Mouse (Mus musculus) lung, embryonic 16.5 days (tissue): ENCODE measurements around the gene Olfr1126. TPM values are rescaled to one million over a fixed set of nuclear protein-coding genes. Genes with fewer than 3 reads are reported as not detected.
"Not testable (repeated sequence)": the region's sequence is repeated elsewhere in the genome, so short reads cannot be mapped to it uniquely, and the experiment has no call there.

ENCODE experiments used
- ATAC-seq: fragments of 200-750 bp; cut with Nextera tagmentation; 2 replicates; pipeline ENCODE4 v1.8.0; 2017; ENCODE audit warnings: low read depth, mild to moderate bottlenecking, moderate library complexity
- H3K27ac ChIP-seq: fragments of 300-500 bp; sonication (generic); 2 replicates; pipeline ENCODE4 v1.5.1; 2014; ENCODE audit warnings: mild to moderate bottlenecking, control low read depth, low read length
- H3K27me3 ChIP-seq: fragments of 300-500 bp; sonication (generic); 2 replicates; pipeline ENCODE4 v1.6.1; 2014; ENCODE audit warnings: low read depth, low read length, mixed read lengths; ENCODE audit not compliant: control insufficient read depth, insufficient read depth
- H3K36me3 ChIP-seq: fragments of 300-500 bp; sonication (generic); 2 replicates; pipeline ENCODE4 v1.6.1; 2014; ENCODE audit warnings: low read length; ENCODE audit not compliant: control insufficient read depth, insufficient read depth
- H3K4me1 ChIP-seq: fragments of 300-500 bp; sonication (generic); replicated peaks from 2 replicates; pipeline ENCODE4 v1.6.1; 2014; ENCODE audit warnings: low read length, mixed read lengths; ENCODE audit not compliant: control insufficient read depth, insufficient read depth
- H3K4me2 ChIP-seq: fragments of 300-500 bp; sonication (generic); 2 replicates; pipeline ENCODE4 v1.6.1; 2014; ENCODE audit warnings: low read depth, low read length, control low read depth
- H3K4me3 ChIP-seq: fragments of 300-500 bp; sonication (generic); 2 replicates; pipeline ENCODE4 v1.5.1; 2014; ENCODE audit warnings: mild to moderate bottlenecking, low read length, control low read depth
- H3K9ac ChIP-seq: fragments of 300-500 bp; sonication (generic); 2 replicates; pipeline ENCODE4 v1.6.1; 2014; ENCODE audit warnings: low read length, control low read depth
- H3K9me3 ChIP-seq: fragments of 300-500 bp; sonication (generic); 2 replicates; pipeline ENCODE4 v1.6.1; 2016; ENCODE audit warnings: low read length; ENCODE audit not compliant: control insufficient read depth
- WGBS: fragments of 180-500 bp; shearing (Covaris S2); extraction: QIAGEN DNeasy Blood & Tissue Kit; methylation state at CpG from one replicate; pipeline ENCODE4 v1.1.7; 2014; 5-methylcytosine and 5-hydroxymethylcytosine counted together
- polyA plus RNA-seq: library from polyadenylated mRNA; unstranded; fragments of >200 nt; fragmentation: Nextera tagmentation; extraction: Ambion mirVana; gene quantifications from 2 replicates; pipeline ENCODE4 v1.2.1, GENCODE M21; 2015

The Olfr1126 gene
- polyA plus RNA-seq: not detected in 2 replicates

DNA sequence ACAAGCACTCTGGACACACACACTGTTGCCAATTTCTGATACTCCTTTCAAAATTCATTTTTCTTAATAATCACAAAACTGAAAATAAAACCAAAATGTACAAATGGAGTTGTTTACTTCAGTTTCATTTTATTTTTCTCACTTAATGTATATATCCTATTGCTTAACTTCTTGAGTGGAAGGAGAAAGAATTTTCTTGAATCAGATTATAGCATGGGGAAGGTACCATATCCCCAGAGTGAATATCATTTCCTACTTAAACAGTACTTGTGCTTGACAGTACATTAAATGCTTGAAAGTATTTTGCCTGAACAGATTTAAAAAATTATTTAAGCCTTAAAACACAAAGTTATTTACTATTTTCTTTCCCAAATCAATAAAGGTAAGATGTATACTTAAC is at the start of gene Olfr1126:
Gene Olfr1126 (plus strand): TSS at position 301 of the 400 bp plus-strand sequence.
- no peaks in the 10 kb centered on the region for H3K36me3 ChIP-seq
- ATAC-seq: no peak
- no peaks in the 10 kb centered on the region for H3K9me3 ChIP-seq
- H3K4me2 ChIP-seq: no peak within 1 kb of the TSS
- no peaks in the 10 kb centered on the region for H3K4me1 ChIP-seq
- no peak within 1 kb of the TSS for H3K4me3 ChIP-seq
- no peak within 1 kb of the TSS for H3K27ac ChIP-seq
- no peak within 1 kb of the TSS for H3K9ac ChIP-seq
- no peaks in the 10 kb centered on the region for H3K27me3 ChIP-seq

DNA sequence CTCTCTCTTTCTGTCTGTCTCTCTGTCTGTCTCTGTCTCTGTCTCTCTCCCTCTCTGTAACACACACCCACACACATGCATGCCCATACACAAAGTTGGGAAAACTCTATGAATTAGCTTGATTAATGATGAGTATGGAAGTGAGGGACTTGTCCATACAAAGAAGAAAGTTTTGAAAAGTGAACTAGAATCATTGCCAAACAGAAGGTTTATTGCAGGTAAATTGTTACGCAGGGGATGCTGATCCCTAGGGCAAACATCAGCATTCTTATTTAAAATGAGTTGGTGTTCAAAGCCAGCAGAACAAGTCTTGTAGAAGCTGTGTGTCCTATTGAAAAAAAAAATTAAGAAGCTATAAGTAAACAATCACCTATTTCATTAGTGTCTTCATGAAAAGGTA is 37.4 kb upstream of the Olfr1126 start, which contains the start of gene Olfr1123:
Gene Olfr1123 (plus strand): TSS at position 301 of the 400 bp plus-strand sequence.
- Histone ChIP-seq H3K4me2 (no peak within 1 kb of the TSS), H3K4me3 (no peak within 1 kb of the TSS), H3K27ac (no peak within 1 kb of the TSS), H3K9ac (no peak within 1 kb of the TSS), H3K27me3 (no peaks in the 10 kb centered on the region), H3K9me3 (no peaks in the 10 kb centered on the region), H3K4me1 (no peaks in the 10 kb centered on the region), H3K36me3 (no peaks in the 10 kb centered on the region)
- WGBS: 86% methylated on average over 1 of the region's 1 CpGs
- ATAC-seq: no peak

DNA sequence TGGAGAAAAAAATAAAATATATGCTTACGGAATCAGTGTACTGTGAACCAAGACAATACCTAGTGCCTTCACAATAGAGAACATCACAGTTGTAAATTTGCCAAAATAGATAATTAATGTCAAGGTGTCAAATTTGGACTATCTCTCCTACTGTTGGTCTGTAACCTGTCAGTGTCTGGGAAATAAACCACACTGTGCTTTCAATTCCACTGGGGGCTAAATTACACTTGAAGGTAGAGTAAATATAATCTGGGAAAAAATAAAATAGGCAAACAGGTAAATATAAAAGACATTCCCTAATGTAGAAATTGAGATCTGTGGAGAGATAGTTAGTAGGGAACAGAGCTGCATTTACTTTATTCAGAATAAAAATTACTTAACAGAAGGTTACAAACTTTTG is 23.8 kb upstream of the Olfr1126 start, which contains the start of gene Olfr1124:
Gene Olfr1124 (plus strand): TSS at position 301 of the 400 bp plus-strand sequence.
- Histone ChIP-seq H3K27ac (no peak within 1 kb of the TSS), H3K4me2 (no peak within 1 kb of the TSS), H3K4me3 (no peak within 1 kb of the TSS), H3K4me1 (no peaks in the 10 kb centered on the region), H3K9ac (no peak within 1 kb of the TSS), H3K27me3 (no peaks in the 10 kb centered on the region), H3K9me3 (no peaks in the 10 kb centered on the region), H3K36me3 (no peaks in the 10 kb centered on the region)
- 91% methylated on average over 1 of the region's 1 CpGs for WGBS
- ATAC-seq: no peak

DNA sequence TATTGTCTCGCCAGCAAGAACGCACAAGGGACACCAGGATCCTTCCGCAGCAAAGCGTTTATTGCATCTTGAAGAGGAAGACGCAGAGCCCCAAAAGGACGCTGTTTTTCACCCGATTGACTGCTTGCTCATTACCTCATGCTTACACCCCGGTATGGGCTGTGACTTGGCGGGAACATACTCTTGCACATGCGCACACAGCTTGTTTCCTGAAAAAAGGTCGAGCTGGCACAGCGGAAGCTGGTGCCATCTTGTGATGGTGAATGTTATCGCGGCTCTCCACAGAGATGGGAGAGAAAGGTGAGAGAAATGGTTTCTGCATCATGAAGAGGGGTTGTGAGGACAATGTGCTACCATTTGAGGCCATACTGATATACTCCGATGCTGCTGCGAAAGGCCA is 16.0 kb upstream of the Olfr1126 start:
- Histone ChIP-seq H3K9ac (no peak overlapping the region), H3K36me3 (no peaks in the 10 kb centered on the region), H3K9me3 (no peaks in the 10 kb centered on the region), H3K27me3 (no peaks in the 10 kb centered on the region), H3K4me1 (no peaks in the 10 kb centered on the region), H3K4me3 (no peak overlapping the region), H3K27ac (no peak overlapping the region), H3K4me2 (no peak overlapping the region)
- no peak for ATAC-seq
- 86% methylated on average over 16 of the region's 16 CpGs for WGBS

DNA sequence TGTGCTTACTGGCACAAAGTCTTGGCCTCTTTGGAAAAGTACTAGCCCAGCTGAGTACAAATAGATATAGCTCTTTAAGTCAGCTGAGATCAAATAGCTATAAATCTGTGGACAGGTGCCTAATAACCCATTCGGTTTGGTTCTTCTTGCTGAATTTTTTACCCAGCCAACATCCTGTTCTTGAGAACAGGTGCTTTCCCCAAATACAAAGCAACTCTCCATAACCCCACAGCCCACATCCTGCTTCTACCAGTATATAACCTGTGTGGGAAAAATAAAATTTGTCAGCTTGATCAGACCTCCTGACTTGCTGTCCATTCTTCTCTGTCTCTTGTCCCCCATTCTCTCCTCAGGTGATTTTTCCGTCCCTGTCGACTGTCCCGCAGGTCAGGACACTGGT is 8.0 kb downstream of the Olfr1126 start:
- Histone ChIP-seq H3K4me2 (no peak overlapping the region), H3K4me3 (no peak overlapping the region), H3K27ac (no peak overlapping the region), H3K4me1 (no peaks in the 10 kb centered on the region), H3K9me3 (no peaks in the 10 kb centered on the region), H3K27me3 (no peaks in the 10 kb centered on the region), H3K36me3 (no peaks in the 10 kb centered on the region), H3K9ac (no peak overlapping the region)
- 82% methylated on average over 4 of the region's 4 CpGs for WGBS
- ATAC-seq: no peak

DNA sequence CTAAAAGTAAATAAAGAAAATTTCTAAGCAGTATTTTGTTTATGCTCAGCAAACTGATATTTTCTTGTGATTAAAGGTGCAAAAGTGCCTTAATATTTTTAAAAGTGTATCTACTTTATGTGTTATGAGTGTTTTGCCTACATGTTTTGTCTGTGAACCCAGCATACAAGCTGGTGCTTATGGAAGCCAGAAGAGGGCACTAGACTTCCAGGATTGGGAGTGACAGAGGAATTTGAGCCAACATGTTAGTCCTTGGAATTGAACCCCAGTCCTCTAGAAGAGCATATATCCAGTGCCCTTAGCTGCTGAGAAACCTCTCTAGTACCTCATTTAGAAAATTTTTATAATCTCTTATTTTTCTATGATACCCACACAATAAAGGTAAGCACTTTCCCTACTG is 26.4 kb downstream of the Olfr1126 start:
- H3K9me3 ChIP-seq: no peaks in the 10 kb centered on the region
- H3K27ac ChIP-seq: no peak overlapping the region
- no peaks in the 10 kb centered on the region for H3K27me3 ChIP-seq
- no peaks in the 10 kb centered on the region for H3K36me3 ChIP-seq
- H3K4me3 ChIP-seq: no peak overlapping the region
- no peak overlapping the region for H3K9ac ChIP-seq
- ATAC-seq: no peak
- H3K4me1 ChIP-seq: no peaks in the 10 kb centered on the region
- H3K4me2 ChIP-seq: no peak overlapping the region

DNA sequence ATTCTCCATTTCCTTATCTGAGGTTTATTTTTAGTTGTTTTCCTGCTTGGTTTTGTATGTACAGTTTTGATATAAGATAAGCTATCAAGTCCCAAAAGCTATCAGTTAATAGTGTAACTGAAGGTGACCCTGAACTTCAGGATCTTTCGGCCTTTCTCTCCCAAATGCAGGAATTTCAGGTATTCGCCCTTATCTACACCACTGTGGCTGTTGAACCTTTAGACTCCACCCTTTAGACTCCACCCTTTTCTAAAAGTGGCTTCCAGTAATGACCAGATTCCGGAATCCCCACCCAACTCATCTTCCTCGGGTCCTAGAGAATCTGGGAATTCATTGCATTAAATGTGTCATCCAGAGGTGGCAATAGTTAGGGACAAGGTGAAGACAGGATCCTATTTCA is 27.4 kb downstream of the Olfr1126 start:
- ATAC-seq: no peak
- WGBS: 69% methylated on average over 4 of the region's 4 CpGs
- no peaks in the 10 kb centered on the region for H3K36me3 ChIP-seq

DNA sequence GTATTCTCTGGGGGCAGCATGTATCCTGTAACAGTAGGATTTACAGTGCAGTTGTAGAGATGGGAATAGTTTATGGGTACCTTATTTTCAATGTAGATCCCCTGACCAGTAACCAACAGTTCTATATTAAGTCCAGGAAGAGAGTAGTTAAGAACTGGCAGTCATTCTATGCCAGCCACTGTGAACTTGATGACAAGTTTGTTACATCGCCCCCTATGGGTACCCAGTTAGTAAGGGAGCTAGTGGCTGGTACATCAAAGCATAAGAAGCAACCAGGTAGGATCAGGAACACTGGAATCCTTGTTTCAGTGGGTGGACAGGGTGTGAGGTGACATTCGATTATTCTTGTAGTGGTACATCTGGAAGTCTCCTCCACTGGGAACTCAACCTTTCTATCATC is 28.5 kb downstream of the Olfr1126 start:
- no peak for ATAC-seq
- H3K9ac ChIP-seq: no peak overlapping the region
- no peak overlapping the region for H3K4me2 ChIP-seq
- H3K36me3 ChIP-seq: no peaks in the 10 kb centered on the region
- no peak overlapping the region for H3K4me3 ChIP-seq
- H3K27me3 ChIP-seq: no peaks in the 10 kb centered on the region
- H3K4me1 ChIP-seq: no peaks in the 10 kb centered on the region
- H3K27ac ChIP-seq: no peak overlapping the region
- H3K9me3 ChIP-seq: no peaks in the 10 kb centered on the region
- WGBS: 60% methylated on average over 2 of the region's 2 CpGs

More for the DNA sequence above, 27.4 kb downstream of the Olfr1126 start:
- Histone ChIP-seq H3K4me3 (no peak overlapping the region), H3K4me2 (no peak overlapping the region), H3K9me3 (no peaks in the 10 kb centered on the region), H3K27me3 (no peaks in the 10 kb centered on the region), H3K4me1 (no peaks in the 10 kb centered on the region), H3K27ac (no peak overlapping the region), H3K9ac (no peak overlapping the region)

DNA sequence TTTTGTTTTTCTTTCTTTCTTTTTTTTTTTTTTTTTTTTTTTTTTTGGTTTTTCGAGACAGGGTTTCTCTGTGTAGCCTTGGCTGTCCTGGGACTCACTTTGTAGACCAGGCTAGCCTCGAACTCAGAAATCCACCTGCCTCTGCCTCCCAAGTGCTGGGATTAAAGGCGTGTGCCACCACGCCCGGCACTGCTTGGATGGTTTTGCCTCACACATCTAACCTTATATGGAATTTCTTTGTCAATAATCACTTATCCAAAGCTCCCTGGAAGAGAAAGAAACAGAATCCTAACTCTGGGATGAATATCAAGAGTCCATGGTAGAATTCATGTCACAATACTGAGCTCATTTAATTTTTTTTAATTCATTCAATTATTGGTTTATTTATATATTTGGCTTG is 43.2 kb downstream of the Olfr1126 start, which contains the start of gene Pramel7:
Gene Pramel7 (minus strand): TSS at position 101 of the 400 bp plus-strand sequence.
- not testable (repeated sequence) for H3K9ac ChIP-seq, ATAC-seq, H3K9me3 ChIP-seq, H3K4me1 ChIP-seq, H3K27me3 ChIP-seq, H3K4me2 ChIP-seq, H3K4me3 ChIP-seq, H3K27ac ChIP-seq, H3K36me3 ChIP-seq
- 96% methylated on average over 3 of the region's 5 CpGs for WGBS

DNA sequence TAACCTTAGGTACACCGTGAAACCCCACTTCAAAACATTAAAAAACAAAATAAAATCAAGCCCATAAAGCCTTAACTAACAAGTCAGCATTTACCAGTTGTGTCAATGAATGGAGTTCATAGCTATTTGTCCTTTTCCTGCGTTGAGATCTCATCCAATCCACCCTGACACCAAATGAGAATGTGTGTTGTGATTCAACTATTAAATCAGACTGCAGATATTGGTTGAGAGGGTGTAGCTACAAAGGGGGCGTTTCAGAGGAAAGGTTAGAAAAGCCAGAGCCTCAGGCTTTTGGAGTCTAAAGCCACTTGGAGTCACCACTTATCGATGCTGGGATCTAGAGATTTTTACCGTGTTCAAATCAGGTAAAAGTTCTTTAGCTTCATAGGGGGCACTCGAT is 52.5 kb downstream of the Olfr1126 start, which contains the start of gene Pramel6:
Gene Pramel6 (plus strand): TSS at position 301 of the 400 bp plus-strand sequence.
- H3K27me3 ChIP-seq: no peaks in the 10 kb centered on the region
- ATAC-seq: no peak
- H3K36me3 ChIP-seq: no peaks in the 10 kb centered on the region
- H3K9me3 ChIP-seq: no peaks in the 10 kb centered on the region; the same call in 1 of the 2 replicates
- H3K27ac ChIP-seq: no peak within 1 kb of the TSS
- H3K4me2 ChIP-seq: no peak within 1 kb of the TSS
- no peaks in the 10 kb centered on the region for H3K4me1 ChIP-seq
- WGBS: 76% methylated on average over 6 of the region's 6 CpGs
- H3K4me3 ChIP-seq: no peak within 1 kb of the TSS
- H3K9ac ChIP-seq: no peak within 1 kb of the TSS
